Mouse (Mus musculus): ENCODE measurements around the gene Enho. TPM values are rescaled to one million over a fixed set of nuclear protein-coding genes. Genes with fewer than 3 reads are reported as not detected.

Gene Enho
- polyA plus RNA-seq, 2 experiments, result 12.5 to 15.6 TPM

GRCm38 (mm10) chr4:41655525-41655924 is 15.4 kb upstream of the Enho start:
- Histone ChIP-seq H3K4me2 (replicated peaks; ENCODE audit: low read depth, low read length, severe bottlenecking) (no peak overlapping the region), H3K4me1 (ENCODE audit: control insufficient read depth, insufficient read depth, low read length) (peaks cover 19% of the 10 kb centered on the region)

GRCm38 (mm10) chr4:41654217-41654616 is 14.1 kb upstream of the Enho start:
- Histone ChIP-seq H3K27ac (replicated peaks; ENCODE audit: low read depth, low read length) (no peak overlapping the region), H3K4me2 (replicated peaks; ENCODE audit: low read depth, low read length, severe bottlenecking) (no peak overlapping the region), H3K27me3 (ENCODE audit: control insufficient read depth, insufficient read depth, low read length) (0 out of 2 replicates have a peak, but pooled peaks cover 17% of the 10 kb centered on the region), H3K4me1 (ENCODE audit: control insufficient read depth, insufficient read depth, low read length) (peaks cover 6% of the 10 kb centered on the region), H3K36me3 (ENCODE audit: control insufficient read depth, insufficient read depth, low read length) (no peaks in the 10 kb centered on the region), H3K9ac (ENCODE audit: low read depth, low read length, severe bottlenecking) (no peak overlapping the region), H3K9me3 (ENCODE audit: control insufficient read depth, low read length) (no peaks in the 10 kb centered on the region), H3K4me3 (replicated peaks; ENCODE audit: low read length) (no peak overlapping the region)
- 18% methylated on average over 7 of the region's 7 CpGs for WGBS
- ATAC-seq (ENCODE audit: low FRiP score, low read depth) (no peak), DNase-seq (ENCODE audit: low spot score) (no peak)
- no peak for TF ChIP-seq POLR2A (IDR thresholded peaks at IDR 0.05; ENCODE audit: borderline replicate concordance, extremely low read depth, insufficient read depth, insufficient read length)

More at GRCm38 (mm10) chr4:41655525-41655924, 15.4 kb upstream of the Enho start:
- Histone ChIP-seq H3K27ac (replicated peaks; ENCODE audit: low read depth, low read length) (no peak overlapping the region), H3K27me3 (ENCODE audit: control insufficient read depth, insufficient read depth, low read length) (0 out of 2 replicates have a peak, but pooled peaks cover 17% of the 10 kb centered on the region), H3K9me3 (ENCODE audit: control insufficient read depth, low read length) (no peaks in the 10 kb centered on the region), H3K36me3 (ENCODE audit: control insufficient read depth, insufficient read depth, low read length) (no peaks in the 10 kb centered on the region), H3K9ac (ENCODE audit: low read depth, low read length, severe bottlenecking) (no peak overlapping the region), H3K4me3 (replicated peaks; ENCODE audit: low read length) (no peak overlapping the region)
- DNase-seq (ENCODE audit: low spot score) (no peak), ATAC-seq (ENCODE audit: low FRiP score, low read depth) (no peak)
- 51% methylated on average over 2 of the region's 2 CpGs for WGBS
- TF ChIP-seq POLR2A (IDR thresholded peaks at IDR 0.05; ENCODE audit: borderline replicate concordance, extremely low read depth, insufficient read depth, insufficient read length), result no peak

- H3K36me3 ChIP-seq (ENCODE audit: control insufficient read depth, insufficient read depth, low read length), result no peaks in the 10 kb centered on the region
- DNase-seq (ENCODE audit: low spot score), result no peak
- no peak for TF ChIP-seq POLR2A (IDR thresholded peaks at IDR 0.05; ENCODE audit: borderline replicate concordance, extremely low read depth, insufficient read depth, insufficient read length)
- H3K27me3 ChIP-seq (ENCODE audit: control insufficient read depth, insufficient read depth, low read length), result 0 out of 2 replicates have a peak, but pooled peaks cover 17% of the 10 kb centered on the region
- ATAC-seq (ENCODE audit: low FRiP score, low read depth), result no peak
- peaks cover 2% of the 10 kb centered on the region for H3K4me1 ChIP-seq (ENCODE audit: control insufficient read depth, insufficient read depth, low read length)
- WGBS, result 59% methylated on average over 6 of the region's 6 CpGs
- H3K9ac ChIP-seq (ENCODE audit: low read depth, low read length, severe bottlenecking), result no peak overlapping the region
- no peak overlapping the region for H3K4me3 ChIP-seq (replicated peaks; ENCODE audit: low read length)
- H3K9me3 ChIP-seq (ENCODE audit: control insufficient read depth, low read length), result no peaks in the 10 kb centered on the region
- no peak overlapping the region for H3K27ac ChIP-seq (replicated peaks; ENCODE audit: low read depth, low read length)
- no peak overlapping the region for H3K4me2 ChIP-seq (replicated peaks; ENCODE audit: low read depth, low read length, severe bottlenecking)
Observed at GRCm38 (mm10) chr4:41653730-41654129, 13.6 kb upstream of the Enho start.

GRCm38 (mm10) chr4:41653296-41653695 is 13.2 kb upstream of the Enho start:
- H3K9ac ChIP-seq (ENCODE audit: low read depth, low read length, severe bottlenecking), result no peak overlapping the region
- no peaks in the 10 kb centered on the region for H3K9me3 ChIP-seq (ENCODE audit: control insufficient read depth, low read length)
- H3K4me1 ChIP-seq (ENCODE audit: control insufficient read depth, insufficient read depth, low read length), result no peaks in the 10 kb centered on the region
- 36% methylated on average over 6 of the region's 6 CpGs for WGBS
- DNase-seq (ENCODE audit: low spot score), result peak; percentile 58
- no peaks in the 10 kb centered on the region for H3K36me3 ChIP-seq (ENCODE audit: control insufficient read depth, insufficient read depth, low read length)
- 0 out of 2 replicates have a peak, but pooled peaks cover 17% of the 10 kb centered on the region for H3K27me3 ChIP-seq (ENCODE audit: control insufficient read depth, insufficient read depth, low read length)
- no peak overlapping the region for H3K4me2 ChIP-seq (replicated peaks; ENCODE audit: low read depth, low read length, severe bottlenecking)
- no peak for TF ChIP-seq POLR2A (IDR thresholded peaks at IDR 0.05; ENCODE audit: borderline replicate concordance, extremely low read depth, insufficient read depth, insufficient read length)
- H3K4me3 ChIP-seq (replicated peaks; ENCODE audit: low read length), result no peak overlapping the region
- no peak overlapping the region for H3K27ac ChIP-seq (replicated peaks; ENCODE audit: low read depth, low read length)
- no peak for ATAC-seq (ENCODE audit: low FRiP score, low read depth)

GRCm38 (mm10) chr4:41648627-41649026 is 8.5 kb upstream of the Enho start:
- WGBS, result 66% methylated on average over 7 of the region's 7 CpGs
- H3K9me3 ChIP-seq (ENCODE audit: control insufficient read depth, low read length), result no peaks in the 10 kb centered on the region
- no peak for ATAC-seq (ENCODE audit: low FRiP score, low read depth)

GRCm38 (mm10) chr4:41648157-41648556 is 8.0 kb upstream of the Enho start:
- TF ChIP-seq POLR2A (IDR thresholded peaks at IDR 0.05; ENCODE audit: borderline replicate concordance, extremely low read depth, insufficient read depth, insufficient read length), result no peak
- WGBS, result 58% methylated on average over 4 of the region's 4 CpGs
- Histone ChIP-seq H3K36me3 (ENCODE audit: control insufficient read depth, insufficient read depth, low read length) (no peaks in the 10 kb centered on the region), H3K4me1 (ENCODE audit: control insufficient read depth, insufficient read depth, low read length) (no peaks in the 10 kb centered on the region), H3K9me3 (ENCODE audit: control insufficient read depth, low read length) (no peaks in the 10 kb centered on the region), H3K4me2 (replicated peaks; ENCODE audit: low read depth, low read length, severe bottlenecking) (no peak overlapping the region), H3K4me3 (replicated peaks; ENCODE audit: low read length) (no peak overlapping the region), H3K27me3 (ENCODE audit: control insufficient read depth, insufficient read depth, low read length) (no peaks in the 10 kb centered on the region), H3K9ac (ENCODE audit: low read depth, low read length, severe bottlenecking) (no peak overlapping the region), H3K27ac (replicated peaks; ENCODE audit: low read depth, low read length) (no peak overlapping the region)
- ATAC-seq (ENCODE audit: low FRiP score, low read depth) (no peak), DNase-seq (ENCODE audit: low spot score) (no peak)

More at GRCm38 (mm10) chr4:41648627-41649026, 8.5 kb upstream of the Enho start:
- no peaks in the 10 kb centered on the region for H3K27me3 ChIP-seq (ENCODE audit: control insufficient read depth, insufficient read depth, low read length)
- no peak overlapping the region for H3K9ac ChIP-seq (ENCODE audit: low read depth, low read length, severe bottlenecking)
- no peak overlapping the region for H3K4me3 ChIP-seq (replicated peaks; ENCODE audit: low read length)
- no peaks in the 10 kb centered on the region for H3K4me1 ChIP-seq (ENCODE audit: control insufficient read depth, insufficient read depth, low read length)
- H3K4me2 ChIP-seq (replicated peaks; ENCODE audit: low read depth, low read length, severe bottlenecking), result no peak overlapping the region
- TF ChIP-seq POLR2A (IDR thresholded peaks at IDR 0.05; ENCODE audit: borderline replicate concordance, extremely low read depth, insufficient read depth, insufficient read length), result no peak
- DNase-seq (ENCODE audit: low spot score), result no peak
- H3K27ac ChIP-seq (replicated peaks; ENCODE audit: low read depth, low read length), result no peak overlapping the region
- no peaks in the 10 kb centered on the region for H3K36me3 ChIP-seq (ENCODE audit: control insufficient read depth, insufficient read depth, low read length)

Data from limb, embryonic 14.5 days (tissue).